Mouse (Mus musculus): ENCODE data around the gene Dhx37. TPM values are rescaled to one million over a fixed set of nuclear protein-coding genes. Genes with fewer than 3 reads are reported as not detected.
"Not testable (repeated sequence)": the region's sequence is repeated elsewhere in the genome, so short reads cannot be mapped to it uniquely, and the experiment has no call there.

Dhx37 gene
- polyA plus RNA-seq, 1 experiment from 2014 or later, result 18.0 TPM

DNA sequence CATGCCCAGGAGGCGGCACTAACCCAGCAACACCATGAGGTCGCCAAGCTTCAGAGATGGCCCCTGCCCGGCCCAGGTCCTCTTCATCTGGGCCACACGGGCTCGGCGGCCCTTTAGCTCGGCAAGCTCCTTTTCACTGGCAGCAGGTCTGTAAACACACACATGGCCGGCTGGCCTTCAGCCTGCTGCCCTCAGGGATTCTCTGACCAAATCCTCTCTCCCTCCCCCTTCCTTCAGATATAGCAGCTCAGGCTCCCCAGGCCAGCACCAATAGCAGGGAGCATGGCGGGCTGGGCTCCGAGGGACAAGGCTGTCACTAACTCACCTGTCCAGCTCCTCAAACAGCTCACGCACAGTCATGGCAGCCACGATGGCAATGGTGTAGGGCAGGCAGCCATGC is 15.3 kb downstream of the Dhx37 start:
- H3K4me1 ChIP-seq, result no peaks in the 10 kb centered on the region
- ATAC-seq (ENCODE audit: low FRiP score), result no peak
- 92% methylated on average over 12 of the region's 12 CpGs for WGBS
- H3K36me3 ChIP-seq, result peaks cover 94% of the 10 kb centered on the region
- H3K27ac ChIP-seq, result no peak overlapping the region
- H3K9me3 ChIP-seq (replicated peaks), result no peaks in the 10 kb centered on the region
- H3K4me3 ChIP-seq, result no peak overlapping the region
- H3K9ac ChIP-seq, result no peak overlapping the region
- H3K27me3 ChIP-seq, result no peaks in the 10 kb centered on the region
- no peak overlapping the region for H3K4me2 ChIP-seq (replicated peaks)

DNA sequence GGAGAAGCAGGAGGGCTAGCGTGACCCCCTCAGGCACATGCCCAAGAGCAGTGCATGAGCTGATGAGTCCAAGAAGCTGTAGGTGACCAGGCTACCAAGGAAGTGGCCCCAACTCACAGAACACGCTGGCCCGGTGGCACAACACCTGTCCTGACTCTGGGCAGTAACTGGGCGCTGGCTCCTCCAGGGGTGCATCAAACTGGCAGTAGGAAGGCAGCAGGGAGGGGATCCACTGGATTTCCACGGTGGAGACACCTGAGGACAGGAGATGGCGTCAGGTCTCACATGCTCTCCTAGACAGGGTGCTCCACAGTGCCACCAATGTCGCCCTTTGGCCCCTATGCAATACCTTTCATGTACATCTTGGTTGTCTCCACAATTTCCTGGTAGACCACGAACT is 17.7 kb downstream of the Dhx37 start:
- 96% methylated on average over 8 of the region's 8 CpGs for WGBS
- H3K9ac ChIP-seq, result no peak overlapping the region; the same call in 1 of the 2 replicates
- H3K36me3 ChIP-seq, result peaks cover 77% of the 10 kb centered on the region
- H3K4me1 ChIP-seq, result no peaks in the 10 kb centered on the region
- H3K27me3 ChIP-seq, result no peaks in the 10 kb centered on the region
- no peak overlapping the region for H3K27ac ChIP-seq
- H3K4me2 ChIP-seq (replicated peaks), result no peak overlapping the region
- no peak for ATAC-seq (ENCODE audit: low FRiP score)
- no peaks in the 10 kb centered on the region for H3K9me3 ChIP-seq (replicated peaks)
- no peak overlapping the region for H3K4me3 ChIP-seq

DNA sequence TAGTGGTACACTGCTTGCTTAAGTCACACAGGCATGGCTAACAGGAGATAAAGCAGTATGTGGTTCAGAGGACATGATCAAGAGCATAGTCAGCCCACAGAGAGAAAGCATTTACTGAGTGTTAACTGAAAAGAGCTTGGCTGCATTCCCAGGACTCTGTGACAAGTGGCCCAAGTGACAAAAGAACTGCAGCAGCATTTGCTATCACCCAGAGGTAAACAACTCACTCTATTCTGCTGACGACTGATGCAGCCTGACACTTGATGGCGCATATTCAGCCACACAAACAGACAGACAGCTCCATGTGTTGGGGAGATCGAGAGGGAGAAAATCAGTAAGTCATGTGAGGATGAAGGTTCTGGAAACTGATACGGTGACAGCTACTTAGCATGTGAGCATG is 20.2 kb downstream of the Dhx37 start:
- no peaks in the 10 kb centered on the region for H3K27me3 ChIP-seq
- no peaks in the 10 kb centered on the region for H3K4me1 ChIP-seq
- H3K4me3 ChIP-seq, result no peak overlapping the region
- peaks cover 57% of the 10 kb centered on the region for H3K36me3 ChIP-seq
- no peak overlapping the region for H3K4me2 ChIP-seq (replicated peaks)
- no peak overlapping the region for H3K27ac ChIP-seq
- no peak for ATAC-seq (ENCODE audit: low FRiP score)
- H3K9me3 ChIP-seq (replicated peaks), result no peaks in the 10 kb centered on the region
- no peak overlapping the region for H3K9ac ChIP-seq
- WGBS, result 89% methylated on average over 4 of the region's 4 CpGs

DNA sequence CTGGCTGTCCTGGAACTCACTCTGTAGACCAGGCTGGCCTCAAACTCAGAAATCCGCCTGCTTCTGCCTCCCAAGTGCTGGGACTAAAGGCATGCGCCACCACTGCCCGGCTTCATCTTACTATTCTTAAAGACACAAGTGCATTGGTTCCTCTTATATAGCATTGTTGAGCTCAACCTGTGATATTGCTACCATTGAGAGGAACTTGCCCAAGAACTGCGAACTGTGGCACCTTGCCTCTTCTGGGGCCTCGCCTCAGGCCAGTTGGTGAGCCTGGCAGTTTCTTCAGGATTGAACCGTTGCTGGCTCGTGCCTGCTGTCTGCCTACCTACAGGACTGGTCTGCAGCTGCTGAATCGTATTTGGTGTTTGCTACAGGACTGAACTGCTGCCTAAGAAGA is 21.4 kb downstream of the Dhx37 start:
- not testable (repeated sequence) for ATAC-seq (ENCODE audit: low FRiP score); H3K4me3 ChIP-seq; H3K9ac ChIP-seq; H3K9me3 ChIP-seq (replicated peaks); H3K27ac ChIP-seq; H3K27me3 ChIP-seq; H3K4me2 ChIP-seq (replicated peaks); H3K4me1 ChIP-seq
- 94% methylated on average over 8 of the region's 8 CpGs for whole genome bisulfite sequencing
- H3K36me3 ChIP-seq, result peaks cover 44% of the 10 kb centered on the region

DNA sequence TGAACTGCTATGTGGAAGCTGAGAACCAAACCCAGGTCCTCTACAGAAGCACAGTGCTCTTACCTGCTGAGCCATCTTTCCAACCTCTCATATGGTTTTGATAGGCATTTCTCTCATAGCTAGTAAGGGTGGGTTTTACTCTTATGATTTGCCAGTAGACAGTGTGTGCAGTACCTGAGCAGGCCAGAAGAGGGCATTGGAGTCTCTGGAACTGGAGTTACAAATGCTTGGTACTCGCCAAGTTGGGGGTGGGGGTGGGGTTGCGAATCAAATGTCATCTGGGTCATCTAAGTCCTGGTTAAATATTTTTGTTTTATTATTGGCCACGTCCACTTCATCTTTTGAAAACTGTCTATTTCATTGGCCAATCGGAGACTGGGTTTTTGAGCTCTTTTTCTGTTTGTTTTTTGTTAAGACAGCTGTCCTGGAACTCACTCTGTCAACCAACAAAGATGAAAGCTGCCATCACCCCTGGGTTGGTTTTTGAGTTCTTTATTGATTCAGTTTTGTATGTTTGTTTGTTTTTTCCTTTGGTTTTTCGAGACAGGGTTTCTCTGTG is 21.9 kb downstream of the Dhx37 start:
- WGBS, result 60% methylated on average over 5 of the region's 5 CpGs
- Histone ChIP-seq H3K9ac (no peak overlapping the region), H3K4me3 (no peak overlapping the region), H3K27me3 (no peaks in the 10 kb centered on the region), H3K4me1 (peaks cover 4% of the 10 kb centered on the region; the same call in 1 of the 2 replicates), H3K36me3 (peaks cover 39% of the 10 kb centered on the region), H3K27ac (no peak overlapping the region), H3K4me2 (replicated peaks) (no peak overlapping the region), H3K9me3 (replicated peaks) (no peaks in the 10 kb centered on the region)
- ATAC-seq (ENCODE audit: low FRiP score), result no peak

DNA sequence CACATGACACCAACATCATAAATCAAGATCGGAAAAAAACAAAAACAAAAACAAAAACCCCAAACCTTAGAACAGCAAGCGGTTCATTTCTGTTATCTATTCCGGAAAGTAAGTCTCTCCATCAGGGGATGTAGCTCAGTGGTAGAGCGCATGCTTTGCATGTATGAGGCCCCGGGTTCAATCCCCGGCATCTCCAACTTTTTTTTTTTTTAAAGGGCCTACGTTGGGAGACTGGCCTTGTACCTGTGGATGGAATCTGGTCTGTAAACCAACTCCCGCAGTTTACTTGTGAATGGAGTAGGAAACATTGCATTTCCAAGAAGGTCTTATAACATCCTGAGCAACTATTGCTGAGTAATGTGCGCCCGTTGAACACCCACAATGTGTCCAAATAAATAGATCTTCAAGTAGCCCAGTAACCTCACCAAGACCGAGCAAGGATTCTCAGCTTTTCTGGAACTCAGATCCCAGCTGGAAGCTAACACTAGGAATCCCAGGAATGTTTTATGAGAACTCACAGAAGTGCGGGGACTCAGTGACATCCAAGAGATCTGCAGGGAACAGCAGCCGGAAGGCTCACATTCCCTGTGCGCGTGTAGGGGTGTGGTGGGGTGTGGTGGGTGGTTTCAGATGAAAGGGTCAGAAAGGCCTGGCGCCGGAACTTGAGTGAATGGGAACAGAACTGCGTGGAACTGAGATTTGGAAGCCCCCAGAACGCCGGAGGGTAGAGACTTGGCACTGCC is 24.4 kb downstream of the Dhx37 start:
- Histone ChIP-seq H3K27me3 (no peaks in the 10 kb centered on the region), H3K4me3 (peak overlapping the region; percentile 13; the same call in 1 of the 2 replicates), H3K9me3 (replicated peaks) (no peaks in the 10 kb centered on the region), H3K9ac (no peak overlapping the region), H3K36me3 (peaks cover 14% of the 10 kb centered on the region), H3K27ac (no peak overlapping the region), H3K4me2 (replicated peaks) (peak overlapping the region; percentile 32), H3K4me1 (peaks cover 6% of the 10 kb centered on the region; the same call in 1 of the 2 replicates)
- no peak; the same call in 1 of the 2 replicates for ATAC-seq (ENCODE audit: low FRiP score)
- WGBS, result 8% methylated on average over 20 of the region's 20 CpGs

DNA sequence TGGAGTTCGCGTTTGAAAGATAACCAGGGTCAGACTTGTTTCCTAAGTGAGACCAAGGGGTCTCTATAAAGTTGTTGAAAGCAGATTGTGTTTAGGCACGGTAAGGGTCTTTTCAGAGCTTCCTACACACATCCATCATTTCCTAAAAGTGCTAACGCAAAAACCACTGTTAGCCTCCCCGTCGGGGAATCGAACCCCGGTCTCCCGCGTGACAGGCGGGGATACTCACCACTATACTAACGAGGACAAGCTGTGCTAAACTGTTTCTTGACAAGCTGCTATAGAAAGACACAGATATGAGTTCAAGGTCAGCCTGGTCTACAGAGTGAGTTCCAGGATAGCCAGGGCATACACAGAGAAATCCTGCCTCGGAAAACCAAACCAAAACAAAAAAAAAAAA is 25.1 kb downstream of the Dhx37 start:
- H3K27ac ChIP-seq, result no peak overlapping the region
- peak overlapping the region; percentile 13; the same call in 1 of the 2 replicates for H3K4me3 ChIP-seq
- no peaks in the 10 kb centered on the region for H3K27me3 ChIP-seq
- H3K4me2 ChIP-seq (replicated peaks), result no peak overlapping the region; the same call in 1 of the 2 replicates
- H3K9me3 ChIP-seq (replicated peaks), result no peaks in the 10 kb centered on the region
- no peak overlapping the region for H3K9ac ChIP-seq
- ATAC-seq (ENCODE audit: low FRiP score), result peak; percentile 26
- 1% methylated on average over 13 of the region's 13 CpGs for WGBS
- H3K4me1 ChIP-seq, result peaks cover 7% of the 10 kb centered on the region
- H3K36me3 ChIP-seq, result peaks cover 9% of the 10 kb centered on the region

DNA sequence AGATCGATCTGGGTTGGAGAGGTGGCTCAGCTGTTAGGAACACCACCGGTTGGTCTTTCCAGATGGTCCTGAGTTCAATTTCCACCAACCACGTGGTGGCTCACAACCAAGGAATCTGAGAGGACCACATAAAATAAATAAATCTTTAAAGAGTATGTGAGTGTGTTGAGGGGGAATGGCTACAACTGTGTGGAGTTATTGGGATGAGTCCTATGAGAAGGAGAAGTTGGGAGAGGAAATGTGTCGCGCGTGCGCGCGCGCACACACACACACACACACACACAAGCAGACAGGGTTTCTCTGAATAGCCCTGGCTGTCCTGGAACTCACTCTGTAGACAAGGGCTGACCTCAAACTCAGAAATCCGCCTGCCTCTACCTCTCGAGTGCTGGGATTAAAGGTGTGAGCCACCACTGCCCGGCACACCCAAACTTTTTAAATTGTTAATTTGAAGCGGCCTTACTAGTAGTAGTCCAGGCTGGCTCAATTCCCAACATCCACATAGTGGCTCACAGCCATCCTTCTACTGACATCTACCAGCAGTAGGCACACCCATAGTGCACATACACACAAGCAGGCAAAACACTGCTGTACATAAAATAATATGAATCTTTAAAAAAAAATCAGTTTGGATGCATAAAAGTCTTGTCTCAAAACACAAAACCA is 25.9 kb downstream of the Dhx37 start:
- Histone ChIP-seq H3K9ac (no peak overlapping the region), H3K4me1 (peaks cover 12% of the 10 kb centered on the region), H3K36me3 (0 out of 2 replicates have a peak, but pooled peaks cover under 1% of the 10 kb centered on the region), H3K27ac (no peak overlapping the region), H3K27me3 (0 out of 2 replicates have a peak, but pooled peaks cover 2% of the 10 kb centered on the region), H3K4me3 (no peak overlapping the region), H3K9me3 (replicated peaks) (no peaks in the 10 kb centered on the region), H3K4me2 (replicated peaks) (no peak overlapping the region)
- WGBS, result 71% methylated on average over 14 of the region's 14 CpGs
- no peak for ATAC-seq (ENCODE audit: low FRiP score)

DNA sequence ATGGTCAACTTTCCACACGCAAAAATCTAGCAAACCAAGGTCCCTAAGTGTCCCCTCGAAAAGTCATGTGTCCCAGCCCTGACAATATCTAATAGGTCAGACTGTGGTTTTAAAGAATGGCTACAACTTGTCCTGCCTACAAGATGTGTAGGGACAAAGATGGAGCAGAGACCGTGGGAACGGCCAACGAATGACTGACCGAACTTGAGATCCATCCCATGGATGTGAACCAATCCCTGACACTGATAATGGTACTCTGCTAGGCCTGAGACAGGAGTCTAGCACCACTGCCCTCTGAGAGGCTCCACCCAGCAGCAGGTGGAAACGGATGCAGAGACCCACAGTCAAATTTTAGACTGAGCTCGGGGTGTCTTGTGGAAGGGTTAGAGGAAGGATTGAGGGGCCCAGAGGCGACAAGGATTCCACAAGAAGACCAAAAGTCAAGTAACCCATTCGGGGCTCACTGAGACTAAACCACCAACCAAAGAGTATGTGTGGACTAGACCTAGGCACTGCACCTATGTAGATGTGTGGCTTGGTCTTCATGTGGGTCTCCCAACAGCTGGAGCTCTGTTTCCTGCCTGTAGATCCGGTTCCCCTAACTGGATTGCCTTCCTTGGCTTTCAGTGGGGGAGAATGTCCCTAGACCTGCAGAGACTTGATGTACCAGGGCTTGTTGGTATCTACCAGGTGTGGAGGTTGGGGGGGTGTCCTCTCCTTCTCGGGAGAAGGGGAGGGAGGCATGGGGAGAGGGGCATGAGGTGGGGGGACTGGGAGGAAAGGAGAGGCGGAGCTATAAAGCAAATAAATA is 26.7 kb downstream of the Dhx37 start:
- Histone ChIP-seq H3K36me3 (no peaks in the 10 kb centered on the region), H3K27me3 (peaks cover 8% of the 10 kb centered on the region; the same call in 1 of the 2 replicates), H3K9me3 (replicated peaks) (no peaks in the 10 kb centered on the region), H3K4me1 (peaks cover 12% of the 10 kb centered on the region), H3K4me2 (replicated peaks) (peak overlapping the region; percentile 56), H3K9ac (peak overlapping the region; percentile 59), H3K4me3 (peak overlapping the region; percentile 56), H3K27ac (peak overlapping the region; percentile 83)
- WGBS, result 58% methylated on average over 13 of the region's 13 CpGs
- no peak for ATAC-seq (ENCODE audit: low FRiP score)

DNA sequence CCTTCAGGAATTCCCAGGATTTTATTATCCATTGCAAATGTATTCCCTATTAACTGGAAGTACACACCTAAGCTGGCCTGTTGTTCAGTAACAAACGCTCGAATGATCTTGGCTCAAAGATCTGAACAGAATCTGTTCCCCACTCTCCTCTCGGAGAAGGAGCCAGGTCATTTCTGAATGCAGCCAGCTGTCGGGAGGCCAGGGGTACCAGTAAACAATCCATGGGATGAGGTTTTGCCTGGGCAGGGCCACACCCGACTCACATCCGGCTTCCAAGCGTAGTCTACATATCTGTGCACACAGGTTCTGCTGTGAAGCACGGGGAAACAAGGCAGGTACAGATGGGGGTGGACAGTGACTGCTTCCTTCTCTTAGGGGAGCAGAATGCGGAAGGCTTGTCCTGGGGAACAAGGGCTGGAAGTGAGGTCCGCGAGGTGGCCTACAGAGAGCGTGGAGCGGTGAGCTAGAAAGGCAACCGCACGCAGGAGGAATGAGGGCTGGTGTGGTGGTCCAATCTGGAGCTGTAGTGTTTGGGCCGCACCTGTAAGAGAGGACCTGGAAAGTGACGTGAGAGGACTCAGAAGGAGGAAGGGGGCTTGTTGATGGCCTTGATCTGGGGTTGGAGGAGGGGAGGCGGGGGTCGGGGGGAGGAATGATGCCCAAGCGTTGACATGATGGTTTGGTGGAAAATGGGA is 27.5 kb downstream of the Dhx37 start:
- Histone ChIP-seq H3K4me1 (peaks cover 12% of the 10 kb centered on the region), H3K27ac (peak overlapping the region; percentile 83), H3K36me3 (no peaks in the 10 kb centered on the region), H3K4me3 (peak overlapping the region; percentile 56), H3K4me2 (replicated peaks) (peak overlapping the region; percentile 56), H3K27me3 (peaks cover 8% of the 10 kb centered on the region; the same call in 1 of the 2 replicates), H3K9me3 (replicated peaks) (no peaks in the 10 kb centered on the region), H3K9ac (peak overlapping the region; percentile 59)
- 3% methylated on average over 20 of the region's 20 CpGs for WGBS
- ATAC-seq (ENCODE audit: low FRiP score), result peak; percentile 30

DNA sequence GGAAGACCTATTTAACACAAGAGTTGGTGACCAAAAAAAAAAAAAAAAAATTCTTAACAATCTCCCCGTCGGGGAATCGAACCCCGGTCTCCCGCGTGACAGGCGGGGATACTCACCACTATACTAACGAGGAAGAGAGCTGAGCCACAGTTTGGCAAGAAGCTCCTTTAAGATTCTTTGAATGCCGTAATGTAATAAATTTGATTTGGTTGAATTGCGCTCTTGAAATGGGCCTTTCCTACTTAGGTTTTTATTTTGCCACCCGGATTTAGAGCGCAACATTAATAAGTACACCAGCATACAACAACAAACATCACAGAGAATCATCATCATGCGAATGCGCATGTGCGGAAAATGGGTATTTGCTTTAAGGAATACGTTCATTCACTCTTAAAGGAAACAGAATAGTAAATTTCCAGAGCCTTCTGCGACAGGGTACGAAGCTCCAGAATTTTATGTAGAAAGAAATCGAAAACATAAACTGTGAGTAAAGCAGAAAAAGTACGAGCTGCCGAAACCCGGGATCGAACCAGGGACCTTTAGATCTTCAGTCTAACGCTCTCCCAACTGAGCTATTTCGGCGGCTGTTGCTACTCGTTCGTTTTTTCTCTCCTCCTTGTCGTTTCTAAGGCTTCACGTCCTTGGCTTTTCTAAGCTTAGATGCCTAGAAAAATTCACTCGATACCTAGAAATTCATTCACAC is 28.2 kb downstream of the Dhx37 start:
- Histone ChIP-seq H3K4me3 (peak overlapping the region; percentile 56), H3K27ac (peak overlapping the region; percentile 92), H3K4me1 (peaks cover 12% of the 10 kb centered on the region), H3K9me3 (replicated peaks) (no peaks in the 10 kb centered on the region), H3K4me2 (replicated peaks) (peak overlapping the region; percentile 69), H3K9ac (peak overlapping the region; percentile 60), H3K36me3 (no peaks in the 10 kb centered on the region), H3K27me3 (peaks cover 8% of the 10 kb centered on the region; the same call in 1 of the 2 replicates)
- under 1% methylated on average over 31 of the region's 31 CpGs for WGBS
- peak; percentile 57 for ATAC-seq (ENCODE audit: low FRiP score)

Measured in hindbrain, embryonic 12.5 days (tissue).